Mouse (Mus musculus): ENCODE data around the gene Kpna3.

GRCm38 (mm10) chr14:61455571-61455970 lies 15.9 kb upstream of the Kpna3 start:
- no peak for TF ChIP-seq POLR2A (IDR thresholded peaks at IDR 0.05; ENCODE audit: extremely low read depth, insufficient read depth, low read length)
- no peak for TF ChIP-seq CTCF (IDR thresholded peaks at IDR 0.05; ENCODE audit: low read depth, low read length)

Measured in liver, adult 2 months (tissue).